Mouse (Mus musculus) activated CD4-positive, CD25-positive, alpha-beta regulatory T cell (primary cell): Measurements from ENCODE around the gene Ugdh. TPM values are rescaled to one million over a fixed set of nuclear protein-coding genes. Genes with fewer than 3 reads are reported as not detected.

ENCODE experiments used
- polyA plus RNA-seq, 2 experiments: library from polyadenylated mRNA; unstranded; fragments of 100-300 nt; shearing (Covaris generic); gene quantifications; one replicate each; pipeline ENCODE4 v1.2.1; 2017

Gene Ugdh
- 10 to 100 TPM; 48.0 to 50.2 TPM for polyA plus RNA-seq

DNA sequence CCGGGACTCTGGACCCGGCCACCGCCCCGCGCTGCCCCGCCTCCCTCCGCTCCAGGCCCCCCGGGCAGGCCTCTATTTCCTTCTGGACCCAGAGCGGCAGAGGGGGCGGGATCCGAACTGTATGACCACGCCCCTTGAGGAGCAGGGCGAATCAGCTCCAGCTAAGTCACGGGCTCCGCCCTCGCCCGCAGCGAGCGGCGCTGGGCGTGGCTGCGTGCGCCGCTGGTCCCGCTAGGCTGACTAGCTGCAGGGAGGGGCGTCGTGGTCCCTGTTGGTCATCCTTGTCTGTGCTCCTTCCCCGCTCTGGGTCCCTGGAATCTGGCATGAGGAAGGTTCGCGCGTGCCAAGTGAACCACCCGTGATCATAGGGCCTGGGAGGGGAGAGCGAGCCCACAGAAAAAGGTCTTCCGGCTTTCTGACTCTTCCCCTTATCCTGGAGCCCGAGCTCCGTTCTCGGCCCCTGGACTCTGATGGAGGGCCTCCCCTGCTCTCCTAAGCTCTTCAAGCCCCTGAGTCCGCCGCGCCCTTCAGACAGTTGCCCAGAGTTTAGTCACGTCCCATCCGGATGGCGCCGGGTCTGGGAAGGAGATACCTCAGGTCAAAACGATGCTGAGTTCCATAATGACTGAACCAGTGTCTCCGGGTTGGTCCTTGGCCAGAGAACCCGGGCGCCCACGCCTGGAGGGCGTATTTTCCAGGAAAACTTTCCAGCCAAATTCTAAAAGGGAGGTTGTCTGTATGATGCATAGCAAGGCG, at the start of gene Ugdh:
Ugdh (minus strand) TSS at position 144 of the 756 bp plus-strand sequence.

DNA sequence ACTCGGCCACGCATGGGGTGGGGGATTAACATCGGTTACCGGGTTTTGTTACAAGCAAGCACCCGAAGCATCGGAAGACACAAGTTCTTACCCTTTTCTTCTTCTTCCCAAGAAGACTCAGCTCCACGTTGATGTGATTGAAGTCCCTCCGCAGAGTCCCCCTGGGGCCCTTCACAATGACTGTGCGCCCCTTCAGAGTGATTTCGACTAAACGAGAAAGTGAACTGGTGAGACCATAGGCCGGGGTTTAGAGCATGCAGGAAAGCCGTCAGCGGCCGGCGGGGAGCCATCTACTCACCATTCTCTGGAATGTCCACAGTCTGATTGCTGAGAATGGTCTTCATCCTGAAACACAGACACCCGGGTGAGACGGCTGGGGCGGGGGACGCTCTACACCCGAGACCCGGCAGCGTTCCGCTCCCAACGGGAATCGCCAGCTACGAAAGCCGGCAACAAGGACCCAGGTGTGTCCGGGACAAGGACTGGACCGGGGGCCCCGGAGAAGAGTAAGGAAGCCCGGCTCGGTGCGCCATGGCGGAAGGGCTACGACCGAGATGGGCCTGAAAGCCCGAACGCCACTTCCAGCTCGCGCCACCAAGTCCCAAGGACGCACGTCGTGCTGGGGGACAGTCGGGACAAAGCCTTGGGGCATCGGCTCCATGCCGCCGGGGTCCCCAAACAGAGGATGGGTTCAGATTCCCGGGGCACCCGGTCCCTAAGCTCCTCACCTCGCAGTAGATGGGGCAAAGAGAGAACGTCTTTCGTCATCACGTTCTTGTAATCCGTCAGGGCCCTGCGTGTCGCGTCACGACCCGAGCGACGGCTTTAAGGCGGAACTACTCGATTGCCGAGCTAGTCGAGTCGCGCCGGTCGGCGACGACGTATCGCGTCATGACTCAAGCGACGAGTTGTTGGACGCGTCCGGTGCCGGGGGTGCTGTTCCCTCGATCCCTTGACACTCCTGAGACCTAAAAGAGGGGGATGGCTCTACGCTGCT, 44.8 kb downstream of the Ugdh start, which contains the start of the genes Rpl9 and Lias:
Rpl9 (minus strand) TSS at position 797 of the 997 bp plus-strand sequence.
Lias (plus strand) TSS at position 850 of the 997 bp plus-strand sequence.

Other genes with a start within 250 kb of the Ugdh start
- 1 to 10 TPM; 3.8 to 5.0 TPM for gene Wdr19, start 236.3 kb downstream of the Ugdh start, polyA plus RNA-seq
- 10 to 100 TPM; 40.7 to 49.0 TPM for gene Rfc1, start 100.3 kb downstream of the Ugdh start, polyA plus RNA-seq
- gene Klb, start 87.6 kb downstream of the Ugdh start, polyA plus RNA-seq: under 1 TPM in 1 of 2 experiments, not detected in 1; 0.23 TPM
- gene Rpl9, start 44.5 kb downstream of the Ugdh start, polyA plus RNA-seq: 1,000 to 10,000 TPM in 1 of 2 experiments, 100 to 1,000 TPM in 1; 778 to 1,266 TPM
- 10 to 100 TPM; 44.5 to 59.6 TPM for gene Lias, start 44.5 kb downstream of the Ugdh start, polyA plus RNA-seq
- gene Gm43552, start 56.9 kb upstream of the Ugdh start, polyA plus RNA-seq: 1 to 10 TPM; 1.6 to 2.3 TPM
- 100 to 1,000 TPM; 144 to 177 TPM for gene Smim14, start 101.2 kb upstream of the Ugdh start, polyA plus RNA-seq
- 100 to 1,000 TPM; 119 to 129 TPM for gene Ube2k, start 101.3 kb upstream of the Ugdh start, polyA plus RNA-seq